In the genomic region with DNA sequence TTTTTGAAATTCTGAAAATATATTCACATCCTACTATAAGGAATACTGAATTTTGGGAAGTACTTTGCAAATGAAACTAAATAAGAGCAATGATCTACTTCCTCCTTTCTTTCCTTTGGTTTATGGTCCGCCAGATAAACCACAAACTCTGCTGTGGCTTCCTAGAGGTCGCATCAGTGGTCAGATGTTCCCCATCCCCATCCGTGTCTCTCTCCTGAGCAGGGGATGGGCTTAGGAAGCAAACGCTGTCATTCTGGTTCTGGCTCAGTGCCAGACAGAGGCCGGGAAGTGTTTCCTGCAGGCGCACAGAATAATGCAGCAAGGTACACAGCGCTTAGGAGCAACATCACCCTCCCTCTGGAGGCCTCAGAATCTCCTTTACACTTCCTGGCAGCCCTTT, we compare ENCODE assay signal across 16 mouse cellular contexts. TPM values are rescaled to one million over a fixed set of nuclear protein-coding genes. Genes with fewer than 3 reads are reported as not detected.
DNase-seq lines count a peak whose midpoint lies in the region; ATAC-seq and TF ChIP-seq lines count a peak whose summit lies in the region.
"Had no signal": no experiment of that assay in that cellular context is flagged by ENCODE, and none has a peak within 500 bp of the region (broad histone marks: within the 10 kb centered on the region; RNA-seq: fewer than 3 reads in every experiment).

No protein-coding gene starts in this region.

- H3K9ac ChIP-seq in kidney, postnatal 0 days (ENCODE audit: low read depth, low read length), result no peak overlapping the region
- no peak overlapping the region for H3K9ac ChIP-seq in kidney, embryonic 15.5 days
- no peak overlapping the region for H3K9ac ChIP-seq in intestine, postnatal 0 days (ENCODE audit: low read depth, low read length)
- H3K9ac ChIP-seq: embryonic facial prominence, embryonic 13.5 days; forebrain, embryonic 15.5 days; intestine, embryonic 15.5 days had no signal

- H3K9me3 ChIP-seq in kidney, postnatal 0 days (replicated peaks; ENCODE audit: low read length), result no peaks in the 10 kb centered on the region
- no peaks in the 10 kb centered on the region for H3K9me3 ChIP-seq in kidney, embryonic 15.5 days (replicated peaks)
- no peaks in the 10 kb centered on the region for H3K9me3 ChIP-seq in intestine, postnatal 0 days (ENCODE audit: control insufficient read depth)
- H3K9me3 ChIP-seq: embryonic facial prominence, embryonic 13.5 days; forebrain, embryonic 15.5 days; hindbrain, embryonic 10.5 days; intestine, embryonic 15.5 days had no signal

- 58% methylated on average over 7 of the region's 7 CpGs for WGBS in kidney, postnatal 0 days
- WGBS in kidney, embryonic 15.5 days, result 68% methylated on average over 7 of the region's 7 CpGs
- 31% methylated on average over 7 of the region's 7 CpGs for WGBS in intestine, postnatal 0 days

- TF ChIP-seq CTCF in kidney, postnatal 0 days (IDR thresholded peaks at IDR 0.05; ENCODE audit: low read depth), result no peak
- no peak for TF ChIP-seq CTCF in intestine, postnatal 0 days (IDR thresholded peaks at IDR 0.05; ENCODE audit: low read depth)

- no peak for ATAC-seq in kidney, postnatal 0 days (replicated peaks; ENCODE audit: low FRiP score, low read depth)
- no peak for ATAC-seq in kidney, embryonic 15.5 days (replicated peaks; ENCODE audit: low FRiP score)
- ATAC-seq in intestine, postnatal 0 days, result no peak
- ATAC-seq: forebrain, embryonic 15.5 days; intestine, embryonic 15.5 days had no signal

- H3K4me1 ChIP-seq in kidney, postnatal 0 days (replicated peaks; ENCODE audit: insufficient read depth, low read length), result peaks cover 4% of the 10 kb centered on the region; the same call in 1 of the 2 replicates
- peaks cover 6% of the 10 kb centered on the region for H3K4me1 ChIP-seq in kidney, embryonic 15.5 days
- no peaks in the 10 kb centered on the region; the same call in 1 of the 2 replicates for H3K4me1 ChIP-seq in intestine, postnatal 0 days (replicated peaks; ENCODE audit: control insufficient read depth, insufficient read depth, low read length)

- H3K36me3 ChIP-seq in kidney, postnatal 0 days (ENCODE audit: insufficient read depth, low read length), result peaks cover 64% of the 10 kb centered on the region; the same call in 1 of the 2 replicates
- peaks cover 97% of the 10 kb centered on the region for H3K36me3 ChIP-seq in kidney, embryonic 15.5 days
- peaks cover 66% of the 10 kb centered on the region for H3K36me3 ChIP-seq in intestine, postnatal 0 days (ENCODE audit: control insufficient read depth, insufficient read depth)

- intact Hi-C loops in heart, postnatal 10 days (cut with DNase I), result no loop called here
- intact Hi-C loops in left cerebral cortex, postnatal 4 days (cut with DNase I), result no loop called here

- no peak overlapping the region for H3K4me2 ChIP-seq in kidney, postnatal 0 days (ENCODE audit: low read length)
- no peak overlapping the region for H3K4me2 ChIP-seq in kidney, embryonic 15.5 days
- no peak overlapping the region for H3K4me2 ChIP-seq in intestine, postnatal 0 days (replicated peaks; ENCODE audit: low read depth)
- H3K4me2 ChIP-seq: embryonic facial prominence, embryonic 13.5 days; forebrain, embryonic 15.5 days; intestine, embryonic 15.5 days had no signal

- no peak overlapping the region for H3K4me3 ChIP-seq in kidney, postnatal 0 days (replicated peaks; ENCODE audit: low read depth, low read length)
- no peak overlapping the region for H3K4me3 ChIP-seq in kidney, embryonic 15.5 days (replicated peaks)
- no peak overlapping the region for H3K4me3 ChIP-seq in intestine, postnatal 0 days (ENCODE audit: low read depth, low read length)
- H3K4me3 ChIP-seq: embryonic facial prominence, embryonic 13.5 days; forebrain, embryonic 15.5 days; hindbrain, embryonic 10.5 days; intestine, embryonic 15.5 days; left cerebral cortex, adult 2 months had no signal

- no peaks in the 10 kb centered on the region for H3K27me3 ChIP-seq in kidney, postnatal 0 days (ENCODE audit: insufficient read depth, low read length)
- H3K27me3 ChIP-seq in kidney, embryonic 15.5 days, result no peaks in the 10 kb centered on the region
- no peaks in the 10 kb centered on the region for H3K27me3 ChIP-seq in intestine, postnatal 0 days (replicated peaks; ENCODE audit: control insufficient read depth, insufficient read depth, low read length)
- H3K27me3 ChIP-seq: embryonic facial prominence, embryonic 13.5 days; forebrain, embryonic 15.5 days; intestine, embryonic 15.5 days had no signal

- DNase-seq in adrenal gland, postnatal 36 days, result peak; percentile 27 to 28
- DNase-seq in adrenal gland, adult 8-10 months, result no peak
- DNase-seq in kidney, postnatal 0 days (ENCODE audit: low spot score), result peak; percentile 13
- peak; percentile 83 for DNase-seq in 416B (ENCODE audit: low read depth)
- peak; percentile 25 to 28 for DNase-seq in heart, postnatal 10 days
- DNase-seq in left cerebral cortex, postnatal 4 days, result no peak
- DNase-seq: cerebellum, postnatal 14 days; right cerebral cortex, postnatal 14 days; thymus, postnatal 14 days had no signal

- H3K27ac ChIP-seq in kidney, postnatal 0 days, result no peak overlapping the region
- no peak overlapping the region for H3K27ac ChIP-seq in kidney, embryonic 15.5 days
- no peak overlapping the region for H3K27ac ChIP-seq in intestine, postnatal 0 days (ENCODE audit: low read depth, low read length)
- H3K27ac ChIP-seq: embryonic facial prominence, embryonic 13.5 days; forebrain, embryonic 15.5 days; hindbrain, embryonic 10.5 days; intestine, embryonic 15.5 days; left cerebral cortex, adult 2 months had no signal

RNA-seq across cellular contexts. Expression of a gene that starts 6.7 kb away (rescaled TPM):
- total RNA-seq in adrenal gland, postnatal 36 days (2021), result 10 to 100 TPM; 26.5 to 26.9 TPM
- 10 to 100 TPM; 29.3 to 34.7 (median 31.4) TPM for total RNA-seq in adrenal gland, adult 8-10 months (2022)
- polyA plus RNA-seq in kidney, postnatal 0 days (2015; fragmentation: Nextera tagmentation; extraction: Ambion mirVana), result 12.2 TPM in 2 replicates
- 20.3 and 21.5 TPM in 2 replicates for polyA plus RNA-seq in kidney, embryonic 15.5 days (2015; fragmentation: Nextera tagmentation; extraction: Ambion mirVana)
- 10 to 100 TPM; 19.4 to 21.5 TPM for total RNA-seq in heart, postnatal 10 days (2021)
- polyA plus RNA-seq in intestine, postnatal 0 days (2015; fragmentation: Nextera tagmentation; extraction: Ambion mirVana), result 6.2 and 6.8 TPM in 2 replicates
- total RNA-seq in left cerebral cortex, postnatal 4 days (2021), result 10 to 100 TPM; 34.3 to 36.5 TPM

RNA-seq across cellular contexts. Expression of a gene that starts 41.9 kb away (rescaled TPM):
- total RNA-seq in adrenal gland, postnatal 36 days (2021), result 10 to 100 TPM; 48.2 to 62.0 TPM
- total RNA-seq in adrenal gland, adult 8-10 months (2022), result 10 to 100 TPM; 57.8 to 90.2 (median 69.7) TPM
- polyA plus RNA-seq in kidney, postnatal 0 days (2015; fragmentation: Nextera tagmentation; extraction: Ambion mirVana), result 21.3 and 23.9 TPM in 2 replicates
- 26.1 and 26.9 TPM in 2 replicates for polyA plus RNA-seq in kidney, embryonic 15.5 days (2015; fragmentation: Nextera tagmentation; extraction: Ambion mirVana)
- total RNA-seq in heart, postnatal 10 days (2021), result 1 to 10 TPM; 8.9 to 9.0 TPM
- polyA plus RNA-seq in intestine, postnatal 0 days (2015; fragmentation: Nextera tagmentation; extraction: Ambion mirVana), result 4.7 and 7.2 TPM in 2 replicates
- 10 to 100 TPM; 61.0 to 65.0 TPM for total RNA-seq in left cerebral cortex, postnatal 4 days (2021)

Comparison
In these comparisons a context has a peak if more than half of its experiments do, and no peak if none do; other contexts are left out.
1. DNase-seq: peak in adrenal gland, postnatal 36 days (2 of 2), kidney, postnatal 0 days (single experiment), 416B (single experiment) and heart, postnatal 10 days (2 of 2); none in adrenal gland, adult 8-10 months (single experiment) and left cerebral cortex, postnatal 4 days (single experiment).
2. RNA of a gene that starts 41.9 kb away (total RNA-seq): 57.8 to 90.2 TPM in adrenal gland, adult 8-10 months, 61.0 to 65.0 TPM in left cerebral cortex, postnatal 4 days and 48.2 to 62.0 TPM in adrenal gland, postnatal 36 days; 8.9 to 9.0 TPM in heart, postnatal 10 days; every median in the first group is over 4 times any median in the second.